Mouse (Mus musculus) embryonic fibroblast, embryonic 13.5 days (primary cell): Measurements from ENCODE around the gene Cyp4a29. TPM values are rescaled to one million over a fixed set of nuclear protein-coding genes. Genes with fewer than 3 reads are reported as not detected.
A peak's percentile ranks its signal among the peaks of the same experiment; 100 is the strongest.
"Not testable (repeated sequence)": the region's sequence is repeated elsewhere in the genome, so short reads cannot be mapped to it uniquely, and the experiment has no call there.

Experiments used
- H3K27ac ChIP-seq: 2 replicates; pipeline ENCODE4 v1.5.1; 2012; ENCODE audit warnings: low read length, control low read depth, inconsistent platforms; ENCODE audit not compliant: insufficient read depth
- H3K4me1 ChIP-seq: 2 replicates; pipeline ENCODE4 v1.6.1; 2011; ENCODE audit warnings: low read length; ENCODE audit not compliant: control insufficient read depth, insufficient read depth
- H3K4me3 ChIP-seq: 2 replicates; pipeline ENCODE4 v1.5.1; 2011; ENCODE audit warnings: mild to moderate bottlenecking, control low read depth, low read length; ENCODE audit not compliant: insufficient read depth
- CTCF ChIP-seq: IDR thresholded peaks from 2 replicates; pipeline ENCODE4 v1.5.1; 2011; ENCODE audit warnings: mild to moderate bottlenecking, control low read depth, low read length, moderate library complexity, borderline replicate concordance; ENCODE audit not compliant: insufficient read depth
- POLR2A ChIP-seq: IDR thresholded peaks from 2 replicates; pipeline ENCODE4 v1.6.1; 2011; ENCODE audit warnings: low read depth, mild to moderate bottlenecking, control low read depth, low read length, moderate library complexity
- polyA plus RNA-seq: library from polyadenylated mRNA; stranded (reverse); fragments of >200 nt; gene quantifications from 2 replicates; pipeline ENCODE4 v1.2.4, GENCODE M21; 2011; ENCODE audit warnings: low read depth; ENCODE audit not compliant: missing spikeins, insufficient read length

Cyp4a29 gene
- polyA plus RNA-seq: not detected in 2 replicates

DNA sequence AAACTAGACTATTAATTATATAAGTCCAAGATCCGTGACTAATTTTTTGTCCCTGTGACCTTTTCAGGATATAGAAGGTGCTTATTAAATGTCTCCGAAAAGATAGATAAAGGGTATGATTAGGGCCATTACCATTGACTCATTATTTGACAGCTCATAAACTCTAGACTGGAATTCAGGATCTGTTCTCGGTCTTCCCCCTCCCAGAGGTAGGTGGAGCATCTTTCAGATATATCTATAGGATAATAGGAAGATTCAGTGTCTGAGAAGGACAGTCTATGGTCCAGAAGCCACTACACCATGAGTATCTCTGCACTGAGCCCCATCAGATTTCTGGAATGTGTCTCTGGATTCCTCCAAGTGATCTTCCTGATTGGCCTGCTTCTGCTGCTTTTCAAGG, at the start of gene Cyp4a29:
Gene Cyp4a29, plus strand, starts transcription at position 301 of the 400 bp plus-strand sequence.
- TF ChIP-seq CTCF (no peak), POLR2A (no peak)
- no peak within 1 kb of the TSS for H3K27ac ChIP-seq
- no peaks in the 10 kb centered on the region for H3K4me1 ChIP-seq

DNA sequence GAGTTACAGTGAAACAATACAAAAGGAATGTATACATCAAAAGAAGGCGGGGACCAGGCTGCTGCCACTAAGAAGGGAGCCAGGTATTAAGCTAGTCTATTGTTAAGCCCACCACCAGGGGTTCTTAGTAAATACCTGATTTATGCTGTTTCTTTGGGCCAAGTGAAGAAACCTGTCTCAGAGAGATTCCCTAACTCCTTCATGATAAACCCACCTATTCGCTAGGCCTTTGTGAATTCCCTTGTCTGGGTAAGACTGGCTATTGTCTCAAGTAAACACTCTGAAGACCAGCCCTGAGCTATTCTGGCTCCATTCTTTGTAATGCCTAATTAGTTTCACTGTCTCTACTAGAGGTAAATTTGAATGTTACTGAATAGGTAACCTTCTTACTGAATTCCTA, 9.0 kb upstream of the Cyp4a29 start:
- not testable (repeated sequence) for H3K27ac ChIP-seq, H3K4me1 ChIP-seq, H3K4me3 ChIP-seq

More for the DNA sequence above, at the start of gene Cyp4a29:
- H3K4me3 ChIP-seq: no peak within 1 kb of the TSS

DNA sequence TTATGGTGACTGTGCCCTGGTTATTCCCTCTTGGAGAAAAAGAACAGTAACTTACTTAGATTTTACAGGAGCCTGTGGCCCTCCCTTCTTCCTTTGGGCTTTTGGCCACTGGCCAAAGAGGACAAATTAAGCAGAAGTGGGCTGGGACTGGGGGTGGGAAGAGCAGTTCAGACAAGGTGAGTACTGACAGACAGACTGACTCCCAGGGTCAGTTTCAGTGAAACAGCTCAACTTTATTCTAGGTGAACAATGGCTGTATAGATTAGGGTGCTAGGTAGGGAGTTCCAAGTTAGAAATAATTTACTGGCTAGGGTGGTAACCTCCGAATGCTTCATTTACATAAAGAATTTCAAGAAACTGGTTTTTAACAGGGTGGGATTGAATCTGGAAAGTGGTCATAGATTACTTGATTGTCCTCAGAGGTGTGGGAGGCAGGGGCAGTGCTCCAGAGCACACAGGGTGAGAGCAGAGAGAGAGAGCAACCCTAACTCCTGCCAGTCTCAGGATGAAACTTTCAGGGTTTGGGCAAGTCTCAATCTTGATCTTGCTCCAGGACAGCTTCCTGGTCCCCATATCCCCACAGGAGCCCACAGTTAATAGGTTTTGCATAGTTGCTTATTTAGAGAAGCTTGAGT, 5.3 kb upstream of the Cyp4a29 start:
- TF ChIP-seq POLR2A: no peak
- TF ChIP-seq CTCF: no peak
- no peaks in the 10 kb centered on the region for H3K4me1 ChIP-seq
- H3K27ac ChIP-seq: no peak overlapping the region
- no peak overlapping the region for H3K4me3 ChIP-seq

DNA sequence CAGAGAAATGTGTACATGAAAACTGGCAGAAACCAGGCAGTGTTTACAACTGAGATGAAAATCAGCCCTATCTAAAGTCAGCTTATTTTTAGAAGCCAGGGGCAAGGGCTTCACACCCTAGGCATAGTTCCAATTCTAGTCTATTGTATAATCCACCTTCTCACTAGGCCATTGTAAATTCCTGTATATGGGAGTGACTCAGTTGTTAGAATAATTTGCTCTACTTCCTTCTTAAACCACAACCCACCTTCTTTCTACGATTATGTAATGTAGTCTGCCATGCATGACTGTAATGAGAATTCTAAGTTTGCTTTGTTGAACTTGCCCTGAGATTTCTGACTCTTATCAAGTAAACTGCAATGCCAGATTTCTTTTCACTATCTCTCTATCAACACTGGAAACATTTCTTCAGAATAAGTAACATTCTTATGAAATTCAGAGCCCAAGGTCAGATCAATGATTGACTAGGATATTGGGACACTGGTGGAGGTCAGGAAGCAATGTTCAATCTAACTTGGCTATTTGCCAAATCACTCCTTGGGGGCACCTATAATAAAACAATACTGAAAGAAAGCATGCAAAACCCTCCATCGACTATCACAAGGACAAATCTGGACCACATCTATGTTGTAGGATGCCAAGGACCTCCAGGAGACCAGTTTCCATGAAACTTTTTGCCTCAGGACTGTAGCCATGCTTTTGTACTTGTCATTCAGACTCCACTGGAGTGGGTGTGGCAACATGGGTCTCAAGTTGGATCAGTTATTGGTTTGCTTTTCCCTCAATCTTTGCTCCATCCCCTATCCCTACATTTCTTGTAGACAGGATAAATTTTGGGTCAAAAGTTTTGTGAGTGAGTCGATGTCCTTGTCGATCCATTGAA, 23.0 kb downstream of the Cyp4a29 start:
- H3K4me3 ChIP-seq, H3K4me1 ChIP-seq, H3K27ac ChIP-seq: not testable (repeated sequence)

DNA sequence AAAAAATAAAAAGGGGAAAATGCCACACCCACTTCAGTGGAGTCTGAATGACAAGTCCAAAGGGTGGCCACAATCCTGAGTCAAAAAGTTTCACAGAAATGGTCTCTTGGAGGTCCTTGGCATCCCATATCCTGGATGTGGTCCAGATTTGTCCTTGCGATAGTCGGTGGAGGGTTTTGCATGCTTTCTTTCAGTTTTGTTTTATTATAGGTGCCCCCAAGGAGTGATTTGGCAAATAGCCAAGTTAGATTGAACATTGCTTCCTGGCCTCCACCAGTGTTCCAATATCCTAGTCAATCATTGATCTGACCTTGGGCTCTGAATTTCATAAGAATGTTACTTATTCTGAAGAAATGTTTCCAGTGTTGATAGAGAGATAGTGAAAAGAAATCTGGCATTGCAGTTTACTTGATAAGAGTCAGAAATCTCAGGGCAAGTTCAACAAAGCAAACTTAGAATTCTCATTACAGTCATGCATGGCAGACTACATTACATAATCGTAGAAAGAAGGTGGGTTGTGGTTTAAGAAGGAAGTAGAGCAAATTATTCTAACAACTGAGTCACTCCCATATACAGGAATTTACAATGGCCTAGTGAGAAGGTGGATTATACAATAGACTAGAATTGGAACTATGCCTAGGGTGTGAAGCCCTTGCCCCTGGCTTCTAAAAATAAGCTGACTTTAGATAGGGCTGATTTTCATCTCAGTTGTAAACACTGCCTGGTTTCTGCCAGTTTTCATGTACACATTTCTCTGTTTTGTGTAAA, 36.5 kb downstream of the Cyp4a29 start:
- not testable (repeated sequence) for H3K4me1 ChIP-seq, H3K4me3 ChIP-seq, H3K27ac ChIP-seq

DNA sequence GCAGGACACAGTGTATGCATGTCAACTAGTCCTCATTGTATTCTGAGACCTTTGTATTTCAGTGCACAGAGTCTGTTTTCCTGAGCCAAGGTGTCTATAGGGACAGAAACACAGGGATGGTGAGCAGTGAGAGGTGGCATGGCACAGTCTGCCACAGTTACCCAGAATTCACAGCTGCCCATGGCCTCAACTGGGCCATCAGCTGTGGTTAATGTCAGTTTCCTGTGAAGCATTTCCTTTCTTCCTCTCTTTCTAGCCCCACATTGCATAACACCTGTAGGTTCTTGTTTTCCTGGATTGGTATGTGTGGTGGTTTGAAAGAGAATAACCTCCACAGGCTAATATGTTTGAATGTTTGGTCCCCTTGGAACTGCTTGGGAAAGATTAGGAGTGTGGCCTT, 38.5 kb downstream of the Cyp4a29 start:
- TF ChIP-seq POLR2A (no peak), CTCF (no peak)
- Histone ChIP-seq H3K27ac (no peak overlapping the region), H3K4me1 (no peaks in the 10 kb centered on the region), H3K4me3 (no peak overlapping the region)

DNA sequence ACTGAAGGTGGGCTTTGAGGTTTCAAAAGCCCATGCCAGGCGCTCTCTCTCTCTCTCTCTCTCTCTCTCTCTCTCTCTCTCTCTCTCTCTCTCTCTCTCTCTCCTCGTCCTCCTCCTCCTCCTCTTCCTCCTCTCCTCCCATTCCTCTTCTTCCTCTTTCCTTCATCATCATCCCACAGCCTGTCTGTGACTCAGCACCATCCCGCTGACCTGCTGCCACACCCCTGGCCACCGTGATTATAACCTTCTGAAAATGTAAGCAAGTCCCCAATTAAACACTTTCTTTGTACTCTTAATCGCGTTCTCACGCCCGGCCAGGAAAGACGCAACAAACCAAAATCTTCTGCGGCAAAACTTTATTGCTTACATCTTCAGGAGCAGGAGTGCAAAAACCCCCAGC, 38.9 kb downstream of the Cyp4a29 start:
- not testable (repeated sequence) for H3K4me1 ChIP-seq, H3K27ac ChIP-seq
- H3K4me3 ChIP-seq: peak overlapping the region; percentile 11

DNA sequence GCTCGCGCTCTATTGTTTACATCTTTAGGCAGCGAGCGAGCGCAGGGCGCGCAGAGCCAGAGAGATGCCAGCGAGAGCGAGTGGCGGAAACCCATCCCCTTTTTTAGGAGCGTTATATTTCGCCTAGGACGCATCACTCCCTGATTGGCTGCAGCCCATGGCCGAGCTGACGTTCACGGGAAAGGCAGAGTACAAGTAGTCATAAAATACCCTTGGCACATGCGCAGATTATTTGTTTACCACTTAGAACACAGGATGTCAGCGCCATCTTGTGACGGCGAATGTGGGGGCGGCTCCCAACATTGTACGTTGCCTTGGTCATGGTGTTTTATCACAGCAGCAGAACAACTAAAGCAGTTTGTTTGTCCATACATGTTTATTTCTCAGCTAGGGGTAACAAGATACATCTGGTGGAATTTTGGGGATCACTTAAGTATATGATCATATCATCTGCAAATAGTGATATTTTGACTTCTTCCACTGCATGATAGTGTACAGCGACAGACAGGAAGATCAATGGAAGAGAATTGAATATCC, 39.4 kb downstream of the Cyp4a29 start:
- peak overlapping the region; percentile 11; the same call in 1 of the 2 replicates for H3K4me3 ChIP-seq
- H3K27ac ChIP-seq, H3K4me1 ChIP-seq: not testable (repeated sequence)

DNA sequence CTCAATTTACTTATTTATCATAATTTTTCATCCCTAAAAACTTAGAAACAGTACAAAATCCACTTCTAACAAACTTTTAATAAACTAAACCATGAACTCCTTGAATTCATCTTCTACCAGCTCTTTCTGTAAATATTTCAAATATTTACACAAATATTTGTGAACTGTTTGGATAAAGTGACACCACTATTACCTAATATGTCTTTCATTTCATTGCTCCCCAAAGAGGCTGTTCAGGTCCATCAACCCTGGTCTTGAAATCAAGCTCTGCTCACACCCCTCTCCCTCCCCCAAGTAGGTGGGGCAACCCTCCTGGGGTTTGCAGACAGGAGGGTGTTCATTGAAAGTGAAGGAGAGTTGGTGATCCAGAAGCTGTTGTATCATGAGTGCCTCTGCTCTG, 56.9 kb downstream of the Cyp4a29 start, which contains the start of gene Cyp4a12a:
Gene Cyp4a12a, plus strand, starts transcription at position 301 of the 400 bp plus-strand sequence.
- not testable (repeated sequence) for H3K4me3 ChIP-seq, H3K4me1 ChIP-seq, H3K27ac ChIP-seq

Other genes with a start within 250 kb of the Cyp4a29 start
- gene Stil, start 241.9 kb upstream of the Cyp4a29 start, polyA plus RNA-seq: 11.0 and 14.4 TPM in 2 replicates
- gene Tal1, start 185.7 kb upstream of the Cyp4a29 start, polyA plus RNA-seq: not detected in 2 replicates
- gene Pdzk1ip1, start 153.4 kb upstream of the Cyp4a29 start, polyA plus RNA-seq: not detected in 2 replicates
- gene Cyp4x1, start 107.8 kb upstream of the Cyp4a29 start, polyA plus RNA-seq: 0.16 TPM in 1 of 2 replicates, not detected in the other
- not detected in 2 replicates for gene Cyp4a12a, start 57.0 kb downstream of the Cyp4a29 start, polyA plus RNA-seq
- gene Cyp4a12b, start 169.5 kb downstream of the Cyp4a29 start, polyA plus RNA-seq: 1.1 and 1.6 TPM in 2 replicates
- gene Cyp4a30b, start 210.5 kb downstream of the Cyp4a29 start, polyA plus RNA-seq: not detected in 2 replicates